Mouse (Mus musculus) kidney, adult 2 months (tissue): ENCODE measurements at regions not wholly inside any gene's neighbourhood (a gene's known extent, or its start where the extent isn't known, plus 50 kb on each side); places are given as distances from the start of the nearest gene placed in this dataset.

Experiments
- DNase-seq: peaks from one replicate; pipeline ENCODE4 v3.0.0; 2021
- H3K27ac ChIP-seq: fragments of 200-500 bp; 2 replicates; pipeline ENCODE4 v1.5.1; 2012; ENCODE audit warnings: low read depth, low read length, control low read depth, inconsistent platforms; ENCODE audit not compliant: insufficient read depth
- H3K27me3 ChIP-seq: fragments of 200-500 bp; replicated peaks from 2 replicates; pipeline ENCODE4 v1.6.1; 2012; ENCODE audit warnings: mild to moderate bottlenecking, moderate library complexity, low read length, inconsistent platforms; ENCODE audit not compliant: control insufficient read depth, insufficient read depth
- H3K36me3 ChIP-seq: fragments of 200-500 bp; 2 replicates; pipeline ENCODE4 v1.6.1; 2012; ENCODE audit warnings: mild to moderate bottlenecking, moderate library complexity, low read length, inconsistent platforms; ENCODE audit not compliant: control insufficient read depth, insufficient read depth
- H3K4me1 ChIP-seq: fragments of 200-500 bp; 2 replicates; pipeline ENCODE4 v1.6.1; 2011; ENCODE audit warnings: low read length; ENCODE audit not compliant: control insufficient read depth, insufficient read depth
- H3K4me3 ChIP-seq: fragments of 200-500 bp; 2 replicates; pipeline ENCODE4 v1.5.1; 2011; ENCODE audit warnings: mild to moderate bottlenecking, low read depth, low read length, control low read depth; ENCODE audit not compliant: insufficient read depth
- CTCF ChIP-seq: fragments of 200-500 bp; conservative IDR thresholded peaks from 2 replicates; pipeline ENCODE4 v1.5.1; 2011; ENCODE audit warnings: low read depth, mild to moderate bottlenecking, control low read depth, low read length, moderate library complexity, mixed read lengths; ENCODE audit not compliant: insufficient read depth, insufficient read length
- POLR2A ChIP-seq: fragments of 200-500 bp; IDR thresholded peaks from one replicate; pipeline ENCODE4 v1.6.1; 2011; ENCODE audit warnings: low read depth, low read length, control low read depth
- WGBS: fragments of 180-500 bp; shearing (Covaris S2); methylation state at CpG from one replicate; pipeline ENCODE4 v1.1.7; 2018; 5-methylcytosine and 5-hydroxymethylcytosine counted together

GRCm38 (mm10) chr12:54577235-54577634, 79.1 kb downstream of the Sptssa start:
- no peak for TF ChIP-seq POLR2A
- no peak for TF ChIP-seq CTCF
- Histone ChIP-seq H3K4me1 (no peaks in the 10 kb centered on the region), H3K27ac (no peak overlapping the region), H3K4me3 (no peak overlapping the region), H3K36me3 (no peaks in the 10 kb centered on the region), H3K27me3 (no peaks in the 10 kb centered on the region)
- 20% methylated on average over 5 of the region's 5 CpGs for WGBS
- no peak for DNase-seq

GRCm38 (mm10) chr12:54576821-54577220, 79.6 kb downstream of the Sptssa start:
- 45% methylated on average over 3 of the region's 3 CpGs for WGBS
- no peaks in the 10 kb centered on the region for H3K36me3 ChIP-seq
- H3K27me3 ChIP-seq: no peaks in the 10 kb centered on the region
- H3K4me1 ChIP-seq: no peaks in the 10 kb centered on the region
- no peak overlapping the region for H3K4me3 ChIP-seq
- TF ChIP-seq POLR2A: no peak
- TF ChIP-seq CTCF: no peak
- no peak overlapping the region for H3K27ac ChIP-seq
- peak; percentile 13 for DNase-seq

GRCm38 (mm10) chr12:54572866-54573265, 83.5 kb downstream of the Sptssa start:
- H3K4me1 ChIP-seq: no peaks in the 10 kb centered on the region
- H3K36me3 ChIP-seq: no peaks in the 10 kb centered on the region
- no peak overlapping the region for H3K4me3 ChIP-seq
- 93% methylated on average over 8 of the region's 8 CpGs for WGBS
- DNase-seq: no peak
- no peak overlapping the region for H3K27ac ChIP-seq
- no peak for TF ChIP-seq CTCF
- no peak for TF ChIP-seq POLR2A
- H3K27me3 ChIP-seq: no peaks in the 10 kb centered on the region

GRCm38 (mm10) chr12:54568078-54568931, 88.1 kb downstream of the Sptssa start:
- no peak for DNase-seq
- H3K27ac ChIP-seq: no peak overlapping the region

GRCm38 (mm10) chr12:54567426-54567790, 89.0 kb downstream of the Sptssa start:
- Histone ChIP-seq H3K4me3 (no peak overlapping the region), H3K4me1 (no peaks in the 10 kb centered on the region), H3K27ac (no peak overlapping the region), H3K36me3 (no peaks in the 10 kb centered on the region), H3K27me3 (no peaks in the 10 kb centered on the region)
- TF ChIP-seq POLR2A (no peak), CTCF (no peak)
- WGBS: 93% methylated on average over 3 of the region's 3 CpGs
- no peak for DNase-seq

More at GRCm38 (mm10) chr12:54568078-54568931, 88.1 kb downstream of the Sptssa start:
- TF ChIP-seq POLR2A (no peak), CTCF (no peak)
- Histone ChIP-seq H3K4me3 (no peak overlapping the region), H3K4me1 (no peaks in the 10 kb centered on the region), H3K36me3 (no peaks in the 10 kb centered on the region), H3K27me3 (no peaks in the 10 kb centered on the region)
- WGBS: 71% methylated on average over 6 of the region's 6 CpGs

- Histone ChIP-seq H3K27ac (no peak overlapping the region), H3K36me3 (no peaks in the 10 kb centered on the region), H3K4me3 (no peak overlapping the region), H3K27me3 (no peaks in the 10 kb centered on the region), H3K4me1 (no peaks in the 10 kb centered on the region)
- DNase-seq: no peak
- WGBS: 89% methylated on average over 23 of the region's 23 CpGs
- TF ChIP-seq POLR2A: no peak
- no peak for TF ChIP-seq CTCF
These were observed 89.6 kb downstream of the Sptssa start for GRCm38 (mm10) chr12:54566532-54567425.

- no peak for DNase-seq
- TF ChIP-seq CTCF: no peak
- TF ChIP-seq POLR2A: no peak
- Histone ChIP-seq H3K27me3 (no peaks in the 10 kb centered on the region), H3K4me3 (no peak overlapping the region), H3K27ac (no peak overlapping the region), H3K36me3 (no peaks in the 10 kb centered on the region), H3K4me1 (no peaks in the 10 kb centered on the region)
- 87% methylated on average over 4 of the region's 4 CpGs for WGBS
These were observed 94.4 kb downstream of the Sptssa start for GRCm38 (mm10) chr12:54561981-54562380.
